17 mouse cellular contexts compared by ENCODE assay signal in the genomic region with DNA sequence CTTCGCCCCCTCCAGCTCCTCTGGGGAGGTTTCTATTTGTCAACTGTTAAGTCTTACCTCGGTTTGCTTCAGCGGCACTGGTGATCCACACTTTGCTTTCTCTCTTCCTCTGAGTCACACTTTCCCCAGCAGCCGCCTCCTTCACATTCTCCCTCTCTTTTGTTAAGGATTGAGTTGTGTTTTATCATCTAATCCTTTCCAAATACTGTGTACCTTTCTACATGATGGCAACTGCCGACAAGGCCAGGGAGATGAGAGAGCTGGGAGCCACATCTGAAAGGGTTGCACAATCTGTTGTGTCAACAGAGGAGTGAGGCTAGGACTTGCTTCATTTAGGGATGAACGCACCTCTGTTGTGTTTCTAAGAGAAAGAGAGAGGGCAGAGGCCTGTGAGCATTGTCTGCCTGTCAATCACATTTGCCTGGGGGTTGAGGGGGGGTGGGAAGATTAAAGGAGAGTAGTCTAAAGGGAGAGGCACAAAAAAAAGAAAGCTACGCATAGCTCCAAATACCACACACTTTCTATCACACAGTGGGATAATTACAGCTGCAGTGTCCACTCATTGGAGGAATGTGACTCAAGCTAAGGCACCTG.
A peak's percentile ranks its signal among the peaks of the same experiment; 100 is the strongest.
DNase-seq lines count a peak whose midpoint lies in the region; ATAC-seq and TF ChIP-seq lines count a peak whose summit lies in the region.
"Had no signal": no experiment of that assay in that cellular context is flagged by ENCODE, and none has a peak within 500 bp of the region (broad histone marks: within the 10 kb centered on the region; RNA-seq: fewer than 3 reads in every experiment).

No protein-coding gene starts in this region.

- H3K27me3 ChIP-seq in forebrain, embryonic 11.5 days (ENCODE audit: control insufficient read depth, insufficient read depth, low read length) = no peaks in the 10 kb centered on the region
- H3K27me3 ChIP-seq in forebrain, embryonic 13.5 days = no peaks in the 10 kb centered on the region
- H3K27me3 ChIP-seq in liver, adult 2 months (ENCODE audit: control insufficient read depth, insufficient read depth, low read length) = no peaks in the 10 kb centered on the region
- H3K27me3 ChIP-seq in midbrain, embryonic 16.5 days (ENCODE audit: control insufficient read depth, insufficient read depth, low read depth, low read length) = no peaks in the 10 kb centered on the region
- H3K27me3 ChIP-seq: limb, embryonic 15.5 days had no signal

- intact Hi-C loops in left cerebral cortex, adult 2 months (cut with DNase I) = no loop called here

- H3K79me2 ChIP-seq in liver, adult 2 months (ENCODE audit: control insufficient read depth, insufficient read depth, low read length) = no peaks in the 10 kb centered on the region

- H3K4me3 ChIP-seq in forebrain, embryonic 11.5 days (ENCODE audit: low read depth, low read length) = no peak overlapping the region
- H3K4me3 ChIP-seq in forebrain, embryonic 13.5 days = no peak overlapping the region
- no peak overlapping the region for H3K4me3 ChIP-seq in liver, adult 2 months (ENCODE audit: insufficient read depth, low read depth, low read length)
- no peak overlapping the region for H3K4me3 ChIP-seq in midbrain, embryonic 16.5 days (ENCODE audit: low read depth, low read length)
- no peak overlapping the region for H3K4me3 ChIP-seq in left cerebral cortex, adult 2 months
- H3K4me3 ChIP-seq: limb, embryonic 15.5 days had no signal

- TF ChIP-seq POLR2A in liver, adult 2 months (IDR thresholded peaks at IDR 0.05; ENCODE audit: extremely low read depth, insufficient read depth, low read length) = no peak

- no peaks in the 10 kb centered on the region for H3K36me3 ChIP-seq in forebrain, embryonic 11.5 days (ENCODE audit: control insufficient read depth, insufficient read depth, low read length)
- no peaks in the 10 kb centered on the region for H3K36me3 ChIP-seq in forebrain, embryonic 13.5 days (ENCODE audit: poor library complexity, severe bottlenecking)
- no peaks in the 10 kb centered on the region for H3K36me3 ChIP-seq in liver, adult 2 months (ENCODE audit: control insufficient read depth, insufficient read depth, low read length)
- no peaks in the 10 kb centered on the region for H3K36me3 ChIP-seq in midbrain, embryonic 16.5 days (ENCODE audit: control insufficient read depth, insufficient read depth, low read length)
- H3K36me3 ChIP-seq: limb, embryonic 15.5 days had no signal

- no peak for DNase-seq in forebrain, embryonic 11.5 days (ENCODE audit: low spot score)
- DNase-seq in Muller cell, postnatal 12 days (ENCODE audit: inconsistent ontology term) = peak; percentile 30
- peak; percentile 1 for DNase-seq in liver, adult 2 months (ENCODE audit: extremely low read depth, low read depth, low spot score)
- DNase-seq in yolk sac, embryonic 10.5 days (ENCODE audit: low spot score) = no peak
- no peak for DNase-seq in cerebellum, adult 9-11 months
- no peak for DNase-seq in left cerebral cortex, adult 2 months (ENCODE audit: extremely low spot score in 1 of 2, low spot score in 2 of 2)
- DNase-seq: adrenal gland, postnatal 14 days; B cell, adult 2 months; cerebellum, postnatal 36 days; kidney, adult 18-20 months; kidney, postnatal 4 days; right cerebral cortex, adult 18-20 months; spleen, adult 18-20 months had no signal

- H3K4me1 ChIP-seq in forebrain, embryonic 11.5 days (replicated peaks; ENCODE audit: control insufficient read depth, insufficient read depth, low read length) = peaks cover 3% of the 10 kb centered on the region; the same call in 1 of the 2 replicates
- H3K4me1 ChIP-seq in forebrain, embryonic 13.5 days = peaks cover 14% of the 10 kb centered on the region
- H3K4me1 ChIP-seq in liver, adult 2 months (ENCODE audit: control insufficient read depth, insufficient read depth, low read length) = no peaks in the 10 kb centered on the region
- H3K4me1 ChIP-seq in midbrain, embryonic 16.5 days (ENCODE audit: control insufficient read depth, insufficient read depth, low read length) = peaks cover 11% of the 10 kb centered on the region
- H3K4me1 ChIP-seq: limb, embryonic 15.5 days had no signal

- no peak for TF ChIP-seq CTCF in liver, adult 2 months (IDR thresholded peaks at IDR 0.05; ENCODE audit: low read depth, low read length)
- TF ChIP-seq CTCF in left cerebral cortex, adult 2 months (IDR thresholded peaks at IDR 0.05) = no peak

- no peak overlapping the region for H3K27ac ChIP-seq in forebrain, embryonic 11.5 days (ENCODE audit: low read depth, low read length)
- no peak overlapping the region; the same call in 1 of the 2 replicates for H3K27ac ChIP-seq in forebrain, embryonic 13.5 days
- H3K27ac ChIP-seq in liver, adult 2 months (replicated peaks; ENCODE audit: insufficient read depth, low read depth, low read length) = no peak overlapping the region
- H3K27ac ChIP-seq in midbrain, embryonic 16.5 days (ENCODE audit: low read length) = no peak overlapping the region
- no peak overlapping the region for H3K27ac ChIP-seq in left cerebral cortex, adult 2 months
- H3K27ac ChIP-seq: limb, embryonic 15.5 days had no signal

- 17% methylated on average over 7 of the region's 7 CpGs for WGBS in forebrain, embryonic 11.5 days
- WGBS in forebrain, embryonic 13.5 days = 16% methylated on average over 7 of the region's 7 CpGs
- 29% methylated on average over 7 of the region's 7 CpGs for WGBS in liver, adult 2 months
- WGBS in midbrain, embryonic 16.5 days = 11% methylated on average over 7 of the region's 7 CpGs

- H3K4me2 ChIP-seq in forebrain, embryonic 11.5 days (ENCODE audit: low read depth, low read length, severe bottlenecking) = no peak overlapping the region
- H3K4me2 ChIP-seq in forebrain, embryonic 13.5 days = no peak overlapping the region
- no peak overlapping the region for H3K4me2 ChIP-seq in midbrain, embryonic 16.5 days (ENCODE audit: low read length)
- H3K4me2 ChIP-seq: heart, embryonic 11.5 days; limb, embryonic 15.5 days had no signal

- H3K9me3 ChIP-seq in forebrain, embryonic 11.5 days (ENCODE audit: control insufficient read depth, low read length) = no peaks in the 10 kb centered on the region
- H3K9me3 ChIP-seq in forebrain, embryonic 13.5 days (replicated peaks) = no peaks in the 10 kb centered on the region
- no peaks in the 10 kb centered on the region for H3K9me3 ChIP-seq in midbrain, embryonic 16.5 days (replicated peaks; ENCODE audit: control insufficient read depth, low read length, poor library complexity, severe bottlenecking)
- H3K9me3 ChIP-seq: limb, embryonic 15.5 days had no signal

- no peak overlapping the region for H3K9ac ChIP-seq in forebrain, embryonic 11.5 days (ENCODE audit: low read length)
- no peak overlapping the region for H3K9ac ChIP-seq in forebrain, embryonic 13.5 days
- no peak overlapping the region for H3K9ac ChIP-seq in liver, adult 2 months (ENCODE audit: low read depth, low read length)
- no peak overlapping the region for H3K9ac ChIP-seq in midbrain, embryonic 16.5 days (ENCODE audit: low read depth, low read length)
- H3K9ac ChIP-seq: limb, embryonic 15.5 days had no signal

- 0 out of 2 replicates have a peak, but pooled peaks have one; percentile 46 for ATAC-seq in forebrain, embryonic 11.5 days (replicated peaks; ENCODE audit: low FRiP score)
- no peak for ATAC-seq in forebrain, embryonic 13.5 days
- ATAC-seq in midbrain, embryonic 16.5 days = peak; percentile 58; the same call in 1 of the 2 replicates

Comparison
In these comparisons a context has a peak if more than half of its experiments do, and no peak if none do; other contexts are left out.
1. DNase-seq: peak in Muller cell, postnatal 12 days (single experiment) and liver, adult 2 months (single experiment); none in forebrain, embryonic 11.5 days (single experiment), yolk sac, embryonic 10.5 days (single experiment), cerebellum, adult 9-11 months (single experiment) and left cerebral cortex, adult 2 months (0 of 2).